Mouse (Mus musculus): ENCODE measurements around the gene Odf4.

- no peak for TF ChIP-seq CTCF (IDR thresholded peaks at IDR 0.05; ENCODE audit: control insufficient read depth, insufficient read depth, insufficient replicate concordance, low read depth, low read length)
- no peak for TF ChIP-seq POLR2A (IDR thresholded peaks at IDR 0.05; ENCODE audit: control insufficient read depth, low read depth, low read length)
These were observed 43.4 kb upstream of the Odf4 start for GRCm38 (mm10) chr11:68970232-68970631.

Data from testis, adult 2 months (tissue).